Mouse (Mus musculus): ENCODE results near the gene 2010300C02Rik. TPM values are rescaled to one million over a fixed set of nuclear protein-coding genes. Genes with fewer than 3 reads are reported as not detected.
A peak's percentile ranks its signal among the peaks of the same experiment; 100 is the strongest.
"Not testable (repeated sequence)": the region's sequence is repeated elsewhere in the genome, so short reads cannot be mapped to it uniquely, and the experiment has no call there.

Gene 2010300C02Rik
- polyA plus RNA-seq, 1 experiment from 2014 or later, result 7.2 TPM

GRCm38 (mm10) chr1:37603206-37603605, 116.7 kb downstream of the 2010300C02Rik start:
- Histone ChIP-seq H3K9ac (ENCODE audit: low read depth, low read length) (no peak overlapping the region), H3K27me3 (replicated peaks; ENCODE audit: control insufficient read depth, insufficient read depth, low read length) (no peaks in the 10 kb centered on the region), H3K27ac (ENCODE audit: low read depth, low read length) (peak overlapping the region; percentile 60), H3K4me3 (ENCODE audit: low read depth, low read length) (no peak overlapping the region), H3K4me1 (replicated peaks; ENCODE audit: control insufficient read depth, insufficient read depth, low read length) (no peaks in the 10 kb centered on the region), H3K36me3 (ENCODE audit: control insufficient read depth, insufficient read depth) (no peaks in the 10 kb centered on the region), H3K9me3 (ENCODE audit: control insufficient read depth) (no peaks in the 10 kb centered on the region), H3K4me2 (replicated peaks; ENCODE audit: low read depth) (no peak overlapping the region)
- ATAC-seq, result peak; percentile 93
- WGBS, result 42% methylated on average over 10 of the region's 10 CpGs
- TF ChIP-seq CTCF (IDR thresholded peaks at IDR 0.05; ENCODE audit: low read depth), result no peak

- no peaks in the 10 kb centered on the region for H3K4me1 ChIP-seq (replicated peaks; ENCODE audit: control insufficient read depth, insufficient read depth, low read length)
- H3K4me2 ChIP-seq (replicated peaks; ENCODE audit: low read depth), result no peak overlapping the region
- H3K9ac ChIP-seq (ENCODE audit: low read depth, low read length), result no peak overlapping the region
- ATAC-seq, result no peak
- no peak overlapping the region for H3K27ac ChIP-seq (ENCODE audit: low read depth, low read length)
- no peaks in the 10 kb centered on the region for H3K9me3 ChIP-seq (ENCODE audit: control insufficient read depth)
- no peaks in the 10 kb centered on the region for H3K36me3 ChIP-seq (ENCODE audit: control insufficient read depth, insufficient read depth)
- H3K4me3 ChIP-seq (ENCODE audit: low read depth, low read length), result no peak overlapping the region
- no peak for TF ChIP-seq CTCF (IDR thresholded peaks at IDR 0.05; ENCODE audit: low read depth)
- 84% methylated on average over 4 of the region's 4 CpGs for whole genome bisulfite sequencing
- H3K27me3 ChIP-seq (replicated peaks; ENCODE audit: control insufficient read depth, insufficient read depth, low read length), result no peaks in the 10 kb centered on the region
These were observed 117.6 kb downstream of the 2010300C02Rik start for GRCm38 (mm10) chr1:37602268-37602667.

GRCm38 (mm10) chr1:37601461-37601860, 118.4 kb downstream of the 2010300C02Rik start:
- Histone ChIP-seq H3K36me3 (ENCODE audit: control insufficient read depth, insufficient read depth) (no peaks in the 10 kb centered on the region), H3K9me3 (ENCODE audit: control insufficient read depth) (no peaks in the 10 kb centered on the region), H3K4me3 (ENCODE audit: low read depth, low read length) (no peak overlapping the region), H3K27ac (ENCODE audit: low read depth, low read length) (no peak overlapping the region), H3K4me2 (replicated peaks; ENCODE audit: low read depth) (no peak overlapping the region), H3K27me3 (replicated peaks; ENCODE audit: control insufficient read depth, insufficient read depth, low read length) (no peaks in the 10 kb centered on the region), H3K4me1 (replicated peaks; ENCODE audit: control insufficient read depth, insufficient read depth, low read length) (no peaks in the 10 kb centered on the region), H3K9ac (ENCODE audit: low read depth, low read length) (no peak overlapping the region)
- TF ChIP-seq CTCF (IDR thresholded peaks at IDR 0.05; ENCODE audit: low read depth), result no peak
- 85% methylated on average over 8 of the region's 8 CpGs for WGBS
- no peak for ATAC-seq

DNA sequence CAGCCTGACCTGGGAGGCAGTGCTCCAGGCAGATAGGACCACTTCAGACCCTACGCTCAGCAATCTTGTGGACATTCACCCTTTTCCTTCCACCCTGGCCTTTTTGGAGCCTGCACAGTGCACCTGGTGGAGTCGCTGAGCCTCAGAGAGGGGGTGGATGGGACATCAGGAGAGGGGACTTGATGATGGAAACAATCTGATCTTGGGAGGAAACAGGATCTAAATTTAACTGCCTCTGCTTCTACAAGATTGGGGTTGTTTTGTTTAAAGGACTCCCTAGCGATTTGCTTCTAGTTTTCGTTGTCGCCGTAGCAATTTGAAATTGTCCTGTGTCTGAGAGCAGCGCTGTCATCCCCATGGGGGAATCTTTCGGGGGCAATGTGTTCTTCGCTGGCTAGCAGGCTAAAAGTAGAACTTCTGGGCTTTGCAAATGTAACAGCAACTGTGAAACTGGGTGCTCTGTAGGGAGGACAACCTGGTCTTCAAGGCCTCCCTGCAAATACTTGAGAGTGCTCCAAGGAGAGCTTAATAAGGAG, 119.2 kb downstream of the 2010300C02Rik start:
- H3K27ac ChIP-seq (ENCODE audit: low read depth, low read length), result no peak overlapping the region
- 58% methylated on average over 9 of the region's 9 CpGs for WGBS
- H3K4me2 ChIP-seq (replicated peaks; ENCODE audit: low read depth), result no peak overlapping the region
- H3K9ac ChIP-seq (ENCODE audit: low read depth, low read length), result no peak overlapping the region
- H3K27me3 ChIP-seq (replicated peaks; ENCODE audit: control insufficient read depth, insufficient read depth, low read length), result no peaks in the 10 kb centered on the region
- H3K4me3 ChIP-seq (ENCODE audit: low read depth, low read length), result no peak overlapping the region
- no peaks in the 10 kb centered on the region for H3K36me3 ChIP-seq (ENCODE audit: control insufficient read depth, insufficient read depth)
- no peak for TF ChIP-seq CTCF (IDR thresholded peaks at IDR 0.05; ENCODE audit: low read depth)
- no peak for ATAC-seq
- no peaks in the 10 kb centered on the region for H3K9me3 ChIP-seq (ENCODE audit: control insufficient read depth)
- H3K4me1 ChIP-seq (replicated peaks; ENCODE audit: control insufficient read depth, insufficient read depth, low read length), result no peaks in the 10 kb centered on the region

DNA sequence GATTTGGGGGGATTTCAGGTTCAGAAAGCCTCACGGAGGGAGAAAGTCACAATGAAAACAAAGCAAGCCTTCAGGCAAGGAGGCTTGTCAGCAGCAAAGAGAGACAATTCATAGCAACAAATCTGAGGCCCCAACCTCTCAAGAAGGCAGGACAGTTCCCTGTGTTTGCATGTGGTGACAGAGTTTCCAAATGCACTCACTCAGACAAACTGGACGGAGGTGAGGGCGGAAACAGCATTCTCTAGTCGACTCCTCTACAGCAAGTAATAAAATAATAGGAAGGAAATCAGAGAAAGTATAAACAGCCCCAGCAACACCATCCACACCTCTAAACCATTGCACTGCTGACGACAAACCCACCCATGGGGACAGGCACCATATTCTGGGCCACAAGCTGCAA, 120.9 kb downstream of the 2010300C02Rik start:
- Histone ChIP-seq H3K9me3 (ENCODE audit: control insufficient read depth) (no peaks in the 10 kb centered on the region), H3K4me3 (ENCODE audit: low read depth, low read length) (no peak overlapping the region), H3K27me3 (replicated peaks; ENCODE audit: control insufficient read depth, insufficient read depth, low read length) (no peaks in the 10 kb centered on the region), H3K9ac (ENCODE audit: low read depth, low read length) (no peak overlapping the region), H3K36me3 (ENCODE audit: control insufficient read depth, insufficient read depth) (no peaks in the 10 kb centered on the region), H3K4me1 (replicated peaks; ENCODE audit: control insufficient read depth, insufficient read depth, low read length) (no peaks in the 10 kb centered on the region), H3K27ac (ENCODE audit: low read depth, low read length) (no peak overlapping the region), H3K4me2 (replicated peaks; ENCODE audit: low read depth) (no peak overlapping the region)
- ATAC-seq, result no peak
- 68% methylated on average over 5 of the region's 5 CpGs for WGBS
- TF ChIP-seq CTCF (IDR thresholded peaks at IDR 0.05; ENCODE audit: low read depth), result no peak

DNA sequence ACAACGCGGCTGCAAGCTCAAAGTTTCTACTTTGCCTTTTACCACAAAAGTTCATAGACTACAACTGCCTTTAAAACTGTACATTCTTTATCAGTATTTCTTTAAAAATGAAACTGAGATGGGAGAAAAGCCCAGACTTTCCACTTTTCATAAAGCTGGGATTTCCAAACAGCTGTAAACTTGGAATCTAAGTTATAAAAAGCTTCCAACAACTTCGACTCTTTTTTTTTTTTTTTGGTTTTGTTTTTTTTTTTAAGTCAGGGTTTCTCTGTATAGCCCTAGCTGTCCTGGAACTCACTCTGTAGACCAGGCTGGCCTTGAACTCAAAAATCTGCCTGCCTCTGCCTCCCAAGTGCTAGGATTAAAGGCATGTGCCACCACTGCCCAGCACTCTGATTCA, 125.1 kb downstream of the 2010300C02Rik start:
- 42% methylated on average over 3 of the region's 3 CpGs for WGBS
- peak; percentile 42; the same call in 1 of the 2 replicates for ATAC-seq
- not testable (repeated sequence) for H3K4me1 ChIP-seq (replicated peaks; ENCODE audit: control insufficient read depth, insufficient read depth, low read length); H3K4me3 ChIP-seq (ENCODE audit: low read depth, low read length); H3K4me2 ChIP-seq (replicated peaks; ENCODE audit: low read depth); H3K36me3 ChIP-seq (ENCODE audit: control insufficient read depth, insufficient read depth); H3K9ac ChIP-seq (ENCODE audit: low read depth, low read length); H3K9me3 ChIP-seq (ENCODE audit: control insufficient read depth); H3K27ac ChIP-seq (ENCODE audit: low read depth, low read length); H3K27me3 ChIP-seq (replicated peaks; ENCODE audit: control insufficient read depth, insufficient read depth, low read length)

All from intestine, postnatal 0 days (tissue).